Mouse (Mus musculus) kidney, postnatal 0 days (tissue): ENCODE data around the gene Arhgap4. TPM values are rescaled to one million over a fixed set of nuclear protein-coding genes. Genes with fewer than 3 reads are reported as not detected.

Source experiments
- ATAC-seq: fragments of 200-750 bp; cut with Nextera tagmentation; replicated peaks from 2 replicates; pipeline ENCODE4 v1.8.0; 2017; ENCODE audit warnings: low read depth, moderate number of reproducible peaks, moderate TSS enrichment, moderate library complexity; ENCODE audit not compliant: low FRiP score
- DNase-seq: peaks from one replicate; pipeline ENCODE4 v3.0.0-alpha.2; 2016; ENCODE audit warnings: low spot score
- H3K27ac ChIP-seq: fragments of 300-500 bp; sonication (generic); 2 replicates; pipeline ENCODE4 v1.5.1; 2014; ENCODE audit warnings: mild to moderate bottlenecking
- H3K27me3 ChIP-seq: fragments of 300-500 bp; sonication (generic); 2 replicates; pipeline ENCODE4 v1.6.1; 2014; ENCODE audit warnings: low read length, mixed read lengths; ENCODE audit not compliant: insufficient read depth
- H3K36me3 ChIP-seq: fragments of 300-500 bp; sonication (generic); 2 replicates; pipeline ENCODE4 v1.6.1; 2014; ENCODE audit warnings: low read length, mixed read lengths; ENCODE audit not compliant: insufficient read depth
- H3K4me1 ChIP-seq: fragments of 300-500 bp; sonication (generic); replicated peaks from 2 replicates; pipeline ENCODE4 v1.6.1; 2014; ENCODE audit warnings: antibody characterized with exemption, low read length, mixed read lengths; ENCODE audit not compliant: insufficient read depth
- H3K4me2 ChIP-seq: fragments of 300-500 bp; sonication (generic); 2 replicates; pipeline ENCODE4 v1.6.1; 2014; ENCODE audit warnings: mild to moderate bottlenecking, low read length, moderate library complexity, mixed read lengths
- H3K4me3 ChIP-seq: fragments of 300-500 bp; sonication (generic); replicated peaks from 2 replicates; pipeline ENCODE4 v1.5.1; 2014; ENCODE audit warnings: low read depth, low read length
- H3K9ac ChIP-seq: fragments of 300-500 bp; sonication (generic); 2 replicates; pipeline ENCODE4 v1.6.1; 2014; ENCODE audit warnings: low read depth, low read length
- H3K9me3 ChIP-seq: fragments of 300-500 bp; sonication (generic); replicated peaks from 2 replicates; pipeline ENCODE4 v1.6.1; 2016; ENCODE audit warnings: low read length, inconsistent platforms, mixed read lengths
- CTCF ChIP-seq: IDR thresholded peaks from 2 replicates; pipeline ENCODE4 v1.5.1; 2016; ENCODE audit warnings: antibody characterized with exemption, low read depth, mild to moderate bottlenecking, moderate library complexity
- WGBS: fragments of 180-500 bp; shearing (Covaris S2); extraction: QIAGEN DNeasy Blood & Tissue Kit; methylation state at CpG from one replicate; pipeline ENCODE4 v1.1.7; 2014; 5-methylcytosine and 5-hydroxymethylcytosine counted together
- polyA plus RNA-seq: library from polyadenylated mRNA; unstranded; fragments of >200 nt; fragmentation: Nextera tagmentation; extraction: Ambion mirVana; gene quantifications from 2 replicates; pipeline ENCODE4 v1.2.1, GENCODE M21; 2015

Arhgap4 gene
- polyA plus RNA-seq, 1 experiment from 2014 or later = 2.8 TPM

- ATAC-seq = peak; percentile 80
- Histone ChIP-seq H3K9ac (peak within 1 kb of the TSS; percentile 80), H3K4me2 (peak within 1 kb of the TSS; percentile 63), H3K4me3 (peak within 1 kb of the TSS; percentile 73), H3K36me3 (no peaks in the 10 kb centered on the region), H3K9me3 (no peaks in the 10 kb centered on the region), H3K27me3 (no peaks in the 10 kb centered on the region), H3K27ac (peak within 1 kb of the TSS; percentile 97), H3K4me1 (no peaks in the 10 kb centered on the region; the same call in 1 of the 2 replicates)
- 23% methylated on average over 58 of the region's 58 CpGs for WGBS
- DNase-seq = peak; percentile 89
- TF ChIP-seq CTCF = no peak
These were observed 44.8 kb upstream of the Arhgap4 start, which contains the start of gene Hcfc1 for GRCm38 (mm10) chrX:73966248-73967176. Hcfc1 (minus strand) TSS chrX:73966357.

- Histone ChIP-seq H3K27me3 (no peaks in the 10 kb centered on the region), H3K4me1 (no peaks in the 10 kb centered on the region; the same call in 1 of the 2 replicates), H3K9ac (peak overlapping the region; percentile 80), H3K36me3 (no peaks in the 10 kb centered on the region), H3K27ac (peak overlapping the region; percentile 97; the same call in 1 of the 2 replicates), H3K4me3 (peak overlapping the region; percentile 73), H3K9me3 (no peaks in the 10 kb centered on the region), H3K4me2 (peak overlapping the region; percentile 63)
- peak; percentile 24 for DNase-seq
- no peak for TF ChIP-seq CTCF
- no peak for ATAC-seq
- WGBS = 24% methylated on average over 20 of the region's 20 CpGs
These were observed 43.6 kb upstream of the Arhgap4 start for GRCm38 (mm10) chrX:73965307-73965706.

- peak overlapping the region; percentile 73 for H3K4me3 ChIP-seq
- DNase-seq = no peak
- ATAC-seq = no peak
- H3K27me3 ChIP-seq = no peaks in the 10 kb centered on the region
- peak overlapping the region; percentile 50; the same call in 1 of the 2 replicates for H3K9ac ChIP-seq
- TF ChIP-seq CTCF = no peak
- H3K4me2 ChIP-seq = peak overlapping the region; percentile 63
- H3K4me1 ChIP-seq = no peaks in the 10 kb centered on the region; the same call in 1 of the 2 replicates
- H3K9me3 ChIP-seq = no peaks in the 10 kb centered on the region
- WGBS = 36% methylated on average over 3 of the region's 3 CpGs
- H3K36me3 ChIP-seq = 0 out of 2 replicates have a peak, but pooled peaks cover 2% of the 10 kb centered on the region
- no peak overlapping the region for H3K27ac ChIP-seq
These were observed 42.7 kb upstream of the Arhgap4 start for GRCm38 (mm10) chrX:73964363-73964762.

GRCm38 (mm10) chrX:73954988-73955387 is 33.3 kb upstream of the Arhgap4 start:
- H3K36me3 ChIP-seq = peaks cover 39% of the 10 kb centered on the region; the same call in 1 of the 2 replicates
- WGBS = 88% methylated on average over 6 of the region's 6 CpGs

GRCm38 (mm10) chrX:73952603-73953002 is 30.9 kb upstream of the Arhgap4 start:
- 87% methylated on average over 5 of the region's 5 CpGs for WGBS
- no peak for TF ChIP-seq CTCF
- H3K36me3 ChIP-seq = peaks cover 39% of the 10 kb centered on the region

More at GRCm38 (mm10) chrX:73954988-73955387, 33.3 kb upstream of the Arhgap4 start:
- Histone ChIP-seq H3K4me3 (no peak overlapping the region), H3K27me3 (no peaks in the 10 kb centered on the region), H3K4me1 (no peaks in the 10 kb centered on the region), H3K4me2 (no peak overlapping the region), H3K9ac (no peak overlapping the region), H3K27ac (no peak overlapping the region), H3K9me3 (no peaks in the 10 kb centered on the region)
- no peak for DNase-seq
- TF ChIP-seq CTCF = no peak
- ATAC-seq = no peak

GRCm38 (mm10) chrX:73949341-73949740 is 27.7 kb upstream of the Arhgap4 start:
- Histone ChIP-seq H3K9me3 (no peaks in the 10 kb centered on the region), H3K4me1 (no peaks in the 10 kb centered on the region), H3K9ac (no peak overlapping the region), H3K4me3 (no peak overlapping the region), H3K4me2 (no peak overlapping the region), H3K27ac (no peak overlapping the region), H3K36me3 (peaks cover 37% of the 10 kb centered on the region), H3K27me3 (no peaks in the 10 kb centered on the region)
- ATAC-seq = 0 out of 2 replicates have a peak, but pooled peaks have one; percentile 29
- WGBS = 83% methylated on average over 10 of the region's 10 CpGs
- no peak for TF ChIP-seq CTCF
- DNase-seq = no peak

More at GRCm38 (mm10) chrX:73952603-73953002, 30.9 kb upstream of the Arhgap4 start:
- H3K9me3 ChIP-seq = no peaks in the 10 kb centered on the region
- no peaks in the 10 kb centered on the region for H3K27me3 ChIP-seq
- H3K4me3 ChIP-seq = no peak overlapping the region
- ATAC-seq (no peak), DNase-seq (no peak)
- no peak overlapping the region for H3K4me2 ChIP-seq
- no peak overlapping the region for H3K9ac ChIP-seq
- H3K4me1 ChIP-seq = no peaks in the 10 kb centered on the region
- no peak overlapping the region for H3K27ac ChIP-seq
